Mouse (Mus musculus) urinary bladder, adult 2 months (tissue): ENCODE results near the gene Zfp579. TPM values are rescaled to one million over a fixed set of nuclear protein-coding genes. Genes with fewer than 3 reads are reported as not detected.
"Not testable (repeated sequence)": the region's sequence is repeated elsewhere in the genome, so short reads cannot be mapped to it uniquely, and the experiment has no call there.

Experiments
- DNase-seq: peaks from one replicate; pipeline ENCODE4 v3.0.0; 2022; ENCODE audit warnings: low spot score
- polyA plus RNA-seq: library from polyadenylated mRNA; depleted of rRNA; stranded (reverse); fragments of >200 nt; gene quantifications from 2 replicates; pipeline ENCODE4 v1.2.3, GENCODE M21; 2012; rRNA removed

The Zfp579 gene
- 35.6 and 38.2 TPM in 2 replicates for polyA plus RNA-seq

GRCm38 (mm10) chr7:4996003-4996895 is at the start of gene Zfp579:
Gene Zfp579, minus strand, starts transcription at chr7:4996158.
- peak; percentile 85 for DNase-seq

- no peak for DNase-seq
Measured at GRCm38 (mm10) chr7:5044981-5045380, 49.0 kb upstream of the Zfp579 start.

DNA sequence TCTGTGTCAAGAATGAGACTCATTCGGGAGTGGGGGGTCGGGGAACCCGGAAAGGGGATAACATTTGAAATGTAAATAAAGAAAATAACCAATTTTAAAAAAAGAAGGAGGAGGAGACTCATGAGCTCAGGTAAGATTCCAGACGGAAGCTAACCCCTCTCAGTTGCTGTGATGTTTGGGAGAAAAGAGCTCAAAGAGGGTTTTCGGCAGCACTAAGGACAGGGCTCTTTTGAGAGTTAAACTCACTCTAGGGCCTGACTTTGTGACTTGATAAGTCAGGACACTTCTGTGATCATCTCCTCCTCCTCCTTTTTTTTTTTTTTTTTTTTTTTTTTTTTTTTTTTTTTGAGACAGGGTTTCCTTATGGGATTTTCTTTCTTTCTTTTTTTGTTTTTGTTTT is 43.0 kb upstream of the Zfp579 start:
- no peak for DNase-seq

DNA sequence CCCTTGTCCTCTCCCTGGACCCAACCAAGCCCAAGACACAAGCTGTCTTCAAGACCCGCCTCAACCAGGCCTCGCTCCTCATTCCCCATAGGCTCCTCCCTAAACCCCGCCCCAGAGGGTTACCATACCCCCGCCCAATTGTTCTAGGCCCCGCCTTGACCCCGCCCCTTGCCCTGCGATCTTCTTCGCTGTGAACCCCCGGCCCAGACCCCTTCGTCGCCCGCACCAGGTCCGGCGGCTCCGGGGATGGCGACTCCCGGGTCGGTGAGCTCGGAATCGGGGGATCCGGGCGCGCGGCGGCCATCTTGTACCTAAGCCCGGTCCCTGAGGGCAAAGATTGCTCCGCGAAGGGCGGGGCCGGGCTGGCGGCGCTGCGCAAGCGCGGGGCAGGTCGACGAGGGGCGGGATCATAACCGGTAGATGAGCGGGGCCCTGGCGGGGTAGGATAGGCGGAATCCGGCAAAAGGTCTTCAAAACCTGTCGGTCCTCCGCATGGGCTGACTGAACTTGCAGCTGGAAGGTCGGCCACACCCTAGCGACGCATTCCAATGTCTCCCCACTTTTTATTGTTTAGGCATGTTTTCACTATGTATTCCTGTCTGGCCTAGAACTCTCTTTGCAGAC is 42.3 kb upstream of the Zfp579 start, which contains the start of gene Zfp784:
Gene Zfp784 (minus strand): TSS at position 338 of the 624 bp plus-strand sequence.
- peak; percentile 98 for DNase-seq

- no peak for DNase-seq
Measured at GRCm38 (mm10) chr7:5037467-5037866, 41.5 kb upstream of the Zfp579 start.

GRCm38 (mm10) chr7:5037026-5037425 is 41.1 kb upstream of the Zfp579 start:
- DNase-seq = no peak

GRCm38 (mm10) chr7:5036136-5036535 is 40.2 kb upstream of the Zfp579 start:
- no peak for DNase-seq

GRCm38 (mm10) chr7:5035628-5036027 is 39.7 kb upstream of the Zfp579 start:
- no peak for DNase-seq

DNA sequence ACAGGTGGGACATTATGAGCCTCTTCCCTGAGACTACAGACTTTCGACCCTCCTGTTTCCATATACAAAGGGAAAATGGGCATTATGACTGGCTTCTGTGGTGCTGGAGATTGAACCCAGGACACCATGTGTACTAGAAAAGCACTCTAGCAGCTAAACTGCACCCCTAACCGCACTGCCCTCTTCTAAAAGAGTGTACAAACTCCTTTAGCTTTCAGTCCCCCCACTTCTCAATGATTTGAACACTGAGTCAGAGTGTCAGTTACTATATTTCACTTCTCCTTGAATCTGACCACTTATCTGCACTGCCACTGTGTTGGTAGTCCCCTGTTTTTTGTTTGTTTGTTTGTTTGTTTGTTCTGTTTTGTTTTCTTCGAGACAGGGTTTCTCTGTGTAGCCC is 37.9 kb upstream of the Zfp579 start, which contains the start of gene 4632433K11Rik:
Gene 4632433K11Rik (plus strand): TSS at position 301 of the 400 bp plus-strand sequence.
- DNase-seq = no peak

DNA sequence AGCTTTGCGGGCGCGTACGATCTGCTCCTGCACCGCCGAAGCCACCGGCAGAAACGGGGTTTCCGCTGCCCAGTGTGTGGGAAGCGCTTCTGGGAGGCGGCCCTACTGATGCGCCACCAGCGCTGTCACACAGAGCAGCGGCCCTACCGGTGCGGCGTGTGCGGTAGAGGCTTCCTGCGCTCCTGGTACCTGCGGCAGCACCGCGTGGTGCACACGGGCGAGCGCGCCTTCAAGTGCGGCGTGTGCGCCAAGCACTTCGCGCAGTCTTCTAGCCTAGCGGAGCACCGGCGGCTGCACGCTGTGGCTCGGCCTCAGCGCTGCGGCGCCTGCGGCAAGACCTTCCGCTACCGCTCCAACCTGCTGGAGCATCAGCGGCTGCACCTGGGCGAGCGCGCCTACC is 35.5 kb upstream of the Zfp579 start:
- no peak for DNase-seq

DNA sequence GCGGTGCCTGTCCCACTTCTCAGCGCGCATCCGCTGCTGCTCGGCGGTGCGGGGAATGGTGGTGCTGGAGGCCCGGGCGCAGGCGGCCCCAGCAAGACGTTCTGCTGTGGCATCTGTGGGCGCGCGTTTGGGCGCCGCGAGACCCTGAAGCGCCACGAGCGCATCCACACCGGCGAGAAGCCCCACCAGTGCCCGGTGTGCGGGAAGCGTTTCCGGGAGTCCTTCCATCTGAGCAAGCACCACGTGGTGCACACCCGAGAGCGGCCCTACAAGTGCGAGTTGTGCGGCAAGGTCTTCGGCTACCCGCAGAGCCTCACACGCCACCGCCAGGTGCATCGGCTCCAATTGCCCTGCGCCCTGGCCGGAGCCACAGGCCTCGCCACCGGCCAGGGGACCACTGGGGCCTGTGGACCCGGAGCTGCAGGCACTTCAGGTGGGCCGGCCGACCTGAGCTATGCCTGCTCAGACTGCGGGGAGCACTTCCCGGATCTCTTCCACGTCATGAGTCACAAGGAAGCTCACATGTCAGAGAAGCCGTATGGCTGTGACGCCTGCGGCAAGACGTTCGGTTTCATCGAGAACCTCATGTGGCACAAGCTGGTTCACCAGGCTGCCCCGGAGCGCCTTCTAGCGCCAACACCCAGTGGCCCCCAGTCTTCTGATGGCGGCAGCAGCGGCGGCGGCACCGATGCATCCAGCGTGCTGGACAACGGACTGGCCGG is 34.8 kb upstream of the Zfp579 start:
- DNase-seq = no peak

DNA sequence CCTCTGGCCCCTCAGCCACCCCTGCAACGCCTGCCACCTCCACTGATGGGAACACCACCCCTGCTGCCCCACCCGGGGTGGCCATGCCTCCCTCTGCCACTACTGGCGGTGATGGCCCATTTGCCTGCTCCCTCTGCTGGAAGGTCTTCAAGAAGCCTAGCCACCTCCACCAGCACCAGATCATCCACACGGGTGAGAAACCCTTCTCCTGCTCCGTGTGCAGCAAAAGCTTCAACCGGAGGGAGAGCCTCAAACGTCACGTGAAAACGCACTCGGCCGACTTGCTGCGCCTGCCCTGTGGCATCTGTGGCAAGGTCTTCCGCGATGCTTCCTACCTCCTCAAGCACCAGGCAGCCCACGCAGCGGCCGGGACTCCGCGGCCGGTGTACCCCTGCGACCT is 34.0 kb upstream of the Zfp579 start:
- no peak for DNase-seq

- no peak for DNase-seq
Measured at GRCm38 (mm10) chr7:5029543-5029942, 33.6 kb upstream of the Zfp579 start.

DNA sequence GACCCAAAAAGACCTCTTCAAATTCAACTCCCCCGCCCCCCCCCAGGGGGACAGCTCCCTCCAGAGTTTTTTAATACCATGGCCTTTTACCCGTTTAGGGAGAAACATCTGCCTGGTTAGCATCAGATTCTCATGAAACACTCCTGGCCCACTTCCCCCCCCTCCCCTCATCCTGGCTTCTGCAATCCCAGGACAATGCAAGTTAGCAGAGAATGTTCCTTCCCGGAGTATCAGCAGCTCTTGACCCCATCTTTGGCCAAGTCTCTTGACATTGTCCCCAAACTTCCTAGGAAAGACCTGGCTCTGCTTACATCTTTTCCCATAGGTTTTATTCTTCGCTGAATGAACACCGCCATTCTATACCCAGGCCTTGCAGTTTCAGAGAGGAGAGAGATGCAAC is 25.2 kb upstream of the Zfp579 start:
- no peak for DNase-seq

- no peak for DNase-seq
Measured at GRCm38 (mm10) chr7:5020685-5021084, 24.7 kb upstream of the Zfp579 start.

DNA sequence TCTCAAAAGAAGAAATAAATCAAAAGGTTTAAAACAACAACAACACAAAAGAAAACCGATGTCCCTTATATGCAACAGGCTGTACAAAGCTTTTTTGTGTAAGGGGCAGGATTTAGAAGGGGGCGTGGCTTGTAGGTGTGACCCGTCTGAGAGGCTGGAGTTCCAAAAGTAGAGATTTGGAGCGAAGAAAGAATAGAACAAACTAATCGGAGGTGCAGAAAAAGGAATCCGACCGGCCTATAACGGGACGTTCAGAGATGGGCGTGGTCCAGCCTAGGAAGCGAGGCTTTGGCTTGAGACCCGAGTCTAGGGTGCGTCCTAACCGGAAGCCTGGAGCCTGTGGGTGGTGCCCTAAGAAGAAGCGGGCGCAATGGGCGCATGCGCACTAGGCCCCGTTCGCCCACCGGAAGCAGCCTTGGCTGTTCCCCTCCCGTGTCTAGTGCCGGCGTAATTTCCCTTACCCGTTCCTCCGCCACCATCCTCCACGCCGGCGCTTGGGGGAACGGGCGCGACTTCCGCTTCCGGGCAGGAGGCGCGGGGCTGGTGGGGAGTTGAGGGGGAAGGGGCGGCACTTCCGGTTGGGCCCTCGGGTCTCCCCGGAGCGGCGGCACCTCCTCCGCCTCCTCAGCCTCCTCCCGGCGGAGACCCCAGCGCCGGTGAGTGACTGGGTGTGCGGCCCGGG is 24.2 kb upstream of the Zfp579 start, which contains the start of the genes Zfp865 and Ccdc106:
Gene Zfp865 (plus strand): TSS at position 377 of the 682 bp plus-strand sequence.
Gene Ccdc106 (plus strand): TSS at position 554 of the 682 bp plus-strand sequence.
- DNase-seq = peak; percentile 98

DNA sequence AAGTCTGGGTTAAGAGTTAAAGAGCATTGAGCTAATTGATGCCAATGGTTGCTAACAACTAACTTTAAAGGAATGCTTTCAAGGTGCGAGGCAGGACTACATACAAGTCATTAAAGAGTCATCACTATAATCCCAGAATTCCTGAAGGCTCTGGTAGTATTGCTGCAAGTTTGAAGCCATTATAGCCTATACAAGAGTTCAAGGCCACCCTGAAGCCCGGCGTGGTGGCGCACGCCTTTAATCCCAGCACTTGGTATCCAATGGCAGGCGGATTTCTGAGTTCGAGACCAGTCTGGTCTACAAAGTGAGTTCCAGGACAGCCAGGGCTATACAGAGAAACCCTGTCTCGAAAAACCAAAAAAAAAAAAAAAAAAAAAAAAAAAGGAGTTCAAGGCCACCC is 23.6 kb upstream of the Zfp579 start:
- not testable (repeated sequence) for DNase-seq

DNA sequence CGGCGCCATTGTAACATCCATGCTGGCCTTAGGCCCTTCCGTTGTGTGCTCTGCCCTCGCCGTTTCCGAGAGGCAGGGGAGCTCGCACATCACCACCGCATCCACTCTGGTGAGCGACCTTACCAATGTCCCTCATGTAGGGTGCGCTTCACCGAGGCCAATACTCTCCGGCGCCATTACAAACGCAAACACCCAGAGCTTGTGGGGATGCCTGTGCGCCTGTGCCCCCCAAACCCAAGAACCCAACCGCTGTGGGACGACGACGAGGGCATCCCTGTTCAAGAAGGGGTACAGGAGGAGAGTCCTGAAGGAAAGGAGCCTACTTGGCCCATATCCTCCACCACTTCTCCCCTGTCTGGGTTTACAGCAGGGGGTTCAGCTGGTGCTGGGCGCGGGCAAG is 22.0 kb upstream of the Zfp579 start:
- DNase-seq = no peak

- DNase-seq = no peak
Measured at GRCm38 (mm10) chr7:5017352-5017751, 21.4 kb upstream of the Zfp579 start.

GRCm38 (mm10) chr7:5016920-5017319 is 21.0 kb upstream of the Zfp579 start:
- no peak for DNase-seq

GRCm38 (mm10) chr7:5016057-5016456 is 20.1 kb upstream of the Zfp579 start:
- no peak for DNase-seq
